Mouse (Mus musculus): ENCODE measurements around the gene Atp8a2. TPM values are rescaled to one million over a fixed set of nuclear protein-coding genes. Genes with fewer than 3 reads are reported as not detected.

The Atp8a2 gene
- polyA plus RNA-seq, 1 experiment from 2014 or later, result 7.4 TPM

GRCm38 (mm10) chr14:59888446-59888845, 308.5 kb downstream of the Atp8a2 start:
- Histone ChIP-seq H3K9ac (ENCODE audit: low read length) (no peak overlapping the region), H3K4me3 (ENCODE audit: low read depth, low read length) (no peak overlapping the region), H3K4me1 (ENCODE audit: control insufficient read depth, insufficient read depth, low read length) (no peaks in the 10 kb centered on the region; the same call in 1 of the 2 replicates), H3K27ac (ENCODE audit: low read depth, low read length) (no peak overlapping the region), H3K4me2 (no peak overlapping the region), H3K9me3 (ENCODE audit: control insufficient read depth, low read length) (no peaks in the 10 kb centered on the region), H3K27me3 (ENCODE audit: control insufficient read depth, insufficient read depth, low read length) (no peaks in the 10 kb centered on the region), H3K36me3 (ENCODE audit: control insufficient read depth, insufficient read depth, low read length) (no peaks in the 10 kb centered on the region)
- no peak for ATAC-seq (ENCODE audit: low FRiP score)
- 95% methylated on average over 1 of the region's 1 CpGs for WGBS
- DNase-seq (ENCODE audit: low spot score, missing footprints), result no peak

- no peaks in the 10 kb centered on the region for H3K27me3 ChIP-seq (ENCODE audit: control insufficient read depth, insufficient read depth, low read length)
These were observed 308.9 kb downstream of the Atp8a2 start for GRCm38 (mm10) chr14:59888046-59888445.

GRCm38 (mm10) chr14:59887061-59887861, 309.7 kb downstream of the Atp8a2 start:
- DNase-seq (ENCODE audit: low spot score, missing footprints), result peak; percentile 76
- no peaks in the 10 kb centered on the region; the same call in 1 of the 2 replicates for H3K4me1 ChIP-seq (ENCODE audit: control insufficient read depth, insufficient read depth, low read length)

More at GRCm38 (mm10) chr14:59888046-59888445, 308.9 kb downstream of the Atp8a2 start:
- H3K4me2 ChIP-seq, result no peak overlapping the region
- ATAC-seq (ENCODE audit: low FRiP score) (no peak), DNase-seq (ENCODE audit: low spot score, missing footprints) (peak; percentile 57)
- H3K9ac ChIP-seq (ENCODE audit: low read length), result no peak overlapping the region
- H3K36me3 ChIP-seq (ENCODE audit: control insufficient read depth, insufficient read depth, low read length), result no peaks in the 10 kb centered on the region
- H3K4me3 ChIP-seq (ENCODE audit: low read depth, low read length), result no peak overlapping the region
- no peak overlapping the region for H3K27ac ChIP-seq (ENCODE audit: low read depth, low read length)
- 87% methylated on average over 6 of the region's 6 CpGs for WGBS
- no peaks in the 10 kb centered on the region for H3K9me3 ChIP-seq (ENCODE audit: control insufficient read depth, low read length)
- H3K4me1 ChIP-seq (ENCODE audit: control insufficient read depth, insufficient read depth, low read length), result no peaks in the 10 kb centered on the region; the same call in 1 of the 2 replicates

GRCm38 (mm10) chr14:59883517-59884069, 313.4 kb downstream of the Atp8a2 start:
- H3K27me3 ChIP-seq (ENCODE audit: control insufficient read depth, insufficient read depth, low read length), result no peaks in the 10 kb centered on the region
- DNase-seq (ENCODE audit: low spot score, missing footprints) (peak; percentile 14), ATAC-seq (ENCODE audit: low FRiP score) (no peak)
- no peak overlapping the region for H3K9ac ChIP-seq (ENCODE audit: low read length)
- H3K27ac ChIP-seq (ENCODE audit: low read depth, low read length), result no peak overlapping the region
- no peak overlapping the region for H3K4me2 ChIP-seq
- WGBS, result 87% methylated on average over 10 of the region's 10 CpGs
- no peaks in the 10 kb centered on the region for H3K9me3 ChIP-seq (ENCODE audit: control insufficient read depth, low read length)
- H3K4me1 ChIP-seq (ENCODE audit: control insufficient read depth, insufficient read depth, low read length), result no peaks in the 10 kb centered on the region; the same call in 1 of the 2 replicates
- H3K4me3 ChIP-seq (ENCODE audit: low read depth, low read length), result no peak overlapping the region
- H3K36me3 ChIP-seq (ENCODE audit: control insufficient read depth, insufficient read depth, low read length), result no peaks in the 10 kb centered on the region

More at GRCm38 (mm10) chr14:59887061-59887861, 309.7 kb downstream of the Atp8a2 start:
- Histone ChIP-seq H3K27ac (ENCODE audit: low read depth, low read length) (no peak overlapping the region), H3K9me3 (ENCODE audit: control insufficient read depth, low read length) (no peaks in the 10 kb centered on the region), H3K9ac (ENCODE audit: low read length) (no peak overlapping the region), H3K36me3 (ENCODE audit: control insufficient read depth, insufficient read depth, low read length) (no peaks in the 10 kb centered on the region), H3K4me2 (no peak overlapping the region), H3K27me3 (ENCODE audit: control insufficient read depth, insufficient read depth, low read length) (no peaks in the 10 kb centered on the region), H3K4me3 (ENCODE audit: low read depth, low read length) (no peak overlapping the region)
- no peak for ATAC-seq (ENCODE audit: low FRiP score)
- 60% methylated on average over 15 of the region's 15 CpGs for WGBS

GRCm38 (mm10) chr14:59880829-59881228, 316.1 kb downstream of the Atp8a2 start:
- WGBS, result 83% methylated on average over 3 of the region's 3 CpGs
- Histone ChIP-seq H3K4me2 (no peak overlapping the region), H3K9ac (ENCODE audit: low read length) (no peak overlapping the region), H3K27me3 (ENCODE audit: control insufficient read depth, insufficient read depth, low read length) (no peaks in the 10 kb centered on the region), H3K4me1 (ENCODE audit: control insufficient read depth, insufficient read depth, low read length) (no peaks in the 10 kb centered on the region), H3K9me3 (ENCODE audit: control insufficient read depth, low read length) (no peaks in the 10 kb centered on the region), H3K36me3 (ENCODE audit: control insufficient read depth, insufficient read depth, low read length) (no peaks in the 10 kb centered on the region), H3K27ac (ENCODE audit: low read depth, low read length) (no peak overlapping the region), H3K4me3 (ENCODE audit: low read depth, low read length) (no peak overlapping the region)
- ATAC-seq (ENCODE audit: low FRiP score) (no peak), DNase-seq (ENCODE audit: low spot score, missing footprints) (peak; percentile 14)

GRCm38 (mm10) chr14:59878248-59878647, 318.7 kb downstream of the Atp8a2 start:
- H3K4me3 ChIP-seq (ENCODE audit: low read depth, low read length), result no peak overlapping the region
- H3K4me2 ChIP-seq, result no peak overlapping the region
- no peak overlapping the region for H3K9ac ChIP-seq (ENCODE audit: low read length)
- ATAC-seq (ENCODE audit: low FRiP score) (no peak), DNase-seq (ENCODE audit: low spot score, missing footprints) (no peak)
- H3K9me3 ChIP-seq (ENCODE audit: control insufficient read depth, low read length), result no peaks in the 10 kb centered on the region
- H3K4me1 ChIP-seq (ENCODE audit: control insufficient read depth, insufficient read depth, low read length), result no peaks in the 10 kb centered on the region
- no peaks in the 10 kb centered on the region for H3K27me3 ChIP-seq (ENCODE audit: control insufficient read depth, insufficient read depth, low read length)
- 93% methylated on average over 3 of the region's 3 CpGs for WGBS
- no peaks in the 10 kb centered on the region for H3K36me3 ChIP-seq (ENCODE audit: control insufficient read depth, insufficient read depth, low read length)
- no peak overlapping the region for H3K27ac ChIP-seq (ENCODE audit: low read depth, low read length)

GRCm38 (mm10) chr14:59876525-59876924, 320.5 kb downstream of the Atp8a2 start:
- Histone ChIP-seq H3K9ac (ENCODE audit: low read length) (no peak overlapping the region), H3K4me3 (ENCODE audit: low read depth, low read length) (no peak overlapping the region), H3K9me3 (ENCODE audit: control insufficient read depth, low read length) (no peaks in the 10 kb centered on the region), H3K27ac (ENCODE audit: low read depth, low read length) (no peak overlapping the region), H3K4me2 (no peak overlapping the region), H3K4me1 (ENCODE audit: control insufficient read depth, insufficient read depth, low read length) (no peaks in the 10 kb centered on the region), H3K36me3 (ENCODE audit: control insufficient read depth, insufficient read depth, low read length) (no peaks in the 10 kb centered on the region), H3K27me3 (ENCODE audit: control insufficient read depth, insufficient read depth, low read length) (no peaks in the 10 kb centered on the region)
- DNase-seq (ENCODE audit: low spot score, missing footprints) (peak; percentile 26), ATAC-seq (ENCODE audit: low FRiP score) (no peak)
- 87% methylated on average over 2 of the region's 2 CpGs for WGBS

- no peaks in the 10 kb centered on the region for H3K36me3 ChIP-seq (ENCODE audit: control insufficient read depth, insufficient read depth, low read length)
- no peak overlapping the region for H3K4me3 ChIP-seq (ENCODE audit: low read depth, low read length)
- H3K4me2 ChIP-seq, result no peak overlapping the region
- DNase-seq (ENCODE audit: low spot score, missing footprints) (peak; percentile 72), ATAC-seq (ENCODE audit: low FRiP score) (no peak)
- no peak overlapping the region for H3K9ac ChIP-seq (ENCODE audit: low read length)
- no peaks in the 10 kb centered on the region for H3K4me1 ChIP-seq (ENCODE audit: control insufficient read depth, insufficient read depth, low read length)
- no peaks in the 10 kb centered on the region for H3K9me3 ChIP-seq (ENCODE audit: control insufficient read depth, low read length)
- H3K27me3 ChIP-seq (ENCODE audit: control insufficient read depth, insufficient read depth, low read length), result no peaks in the 10 kb centered on the region
- H3K27ac ChIP-seq (ENCODE audit: low read depth, low read length), result no peak overlapping the region
- 77% methylated on average over 7 of the region's 7 CpGs for WGBS
These were observed 328.6 kb downstream of the Atp8a2 start for GRCm38 (mm10) chr14:59868369-59868768.

- Histone ChIP-seq H3K36me3 (ENCODE audit: control insufficient read depth, insufficient read depth, low read length) (no peaks in the 10 kb centered on the region), H3K4me2 (no peak overlapping the region), H3K4me1 (ENCODE audit: control insufficient read depth, insufficient read depth, low read length) (no peaks in the 10 kb centered on the region), H3K27me3 (ENCODE audit: control insufficient read depth, insufficient read depth, low read length) (no peaks in the 10 kb centered on the region), H3K9ac (ENCODE audit: low read length) (no peak overlapping the region), H3K9me3 (ENCODE audit: control insufficient read depth, low read length) (no peaks in the 10 kb centered on the region), H3K4me3 (ENCODE audit: low read depth, low read length) (no peak overlapping the region), H3K27ac (ENCODE audit: low read depth, low read length) (no peak overlapping the region)
- DNase-seq (ENCODE audit: low spot score, missing footprints) (peak; percentile 33), ATAC-seq (ENCODE audit: low FRiP score) (no peak)
- 80% methylated on average over 7 of the region's 7 CpGs for whole genome bisulfite sequencing
These were observed 329.2 kb downstream of the Atp8a2 start for GRCm38 (mm10) chr14:59867749-59868148.

Measured in midbrain, embryonic 11.5 days (tissue).